ENCODE assay signal across 8 mouse cellular contexts in the genomic region with DNA sequence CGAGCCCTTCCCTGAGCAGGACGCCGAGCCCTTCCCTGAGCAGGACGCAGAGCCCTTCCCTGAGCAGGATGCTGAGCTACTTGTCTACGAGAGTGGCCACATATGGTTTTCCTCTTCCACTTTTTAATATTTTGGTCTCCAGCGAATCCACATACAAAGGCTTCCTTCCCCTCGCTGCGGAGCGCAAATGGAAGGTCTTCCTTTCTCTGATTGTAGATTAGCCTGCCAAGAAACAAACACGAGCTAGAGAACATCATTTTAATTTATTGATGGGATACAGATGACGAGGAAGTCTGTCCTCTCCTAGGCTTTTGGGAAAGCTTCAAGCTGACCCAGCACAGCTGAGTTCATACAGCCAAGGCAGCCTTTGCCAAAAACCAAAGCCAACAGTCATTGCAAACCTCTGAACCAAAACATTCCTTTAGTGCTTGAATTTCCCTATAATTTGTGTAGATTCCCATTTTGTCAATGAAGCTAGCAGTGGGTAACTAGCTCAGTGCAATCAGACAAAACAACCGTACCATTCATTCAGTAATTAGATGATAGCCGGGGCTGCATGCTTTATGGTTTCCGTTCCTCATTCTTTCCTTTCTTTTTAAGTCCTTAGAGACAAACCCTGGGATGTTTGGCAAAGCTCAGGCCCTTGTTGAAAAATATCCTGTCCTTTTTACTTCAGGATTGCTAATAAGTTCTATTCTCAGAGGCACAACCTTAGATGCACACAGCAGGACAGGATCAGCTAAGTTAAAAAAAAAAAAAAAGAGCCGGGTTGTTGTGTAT.
A peak's percentile ranks its signal among the peaks of the same experiment; 100 is the strongest.
DNase-seq lines count a peak whose midpoint lies in the region; ATAC-seq and TF ChIP-seq lines count a peak whose summit lies in the region.

No protein-coding gene starts in this region.

- no peak for TF ChIP-seq CTCF in thymus, adult 2 months (IDR thresholded peaks at IDR 0.05; ENCODE audit: borderline replicate concordance, control insufficient read depth, extremely low read depth, insufficient read depth, low read length, poor library complexity)

- no peak overlapping the region for H3K9ac ChIP-seq in neural tube, embryonic 12.5 days
- H3K9ac ChIP-seq in kidney, embryonic 16.5 days (replicated peaks; ENCODE audit: low read length): no peak overlapping the region
- H3K9ac ChIP-seq in liver, embryonic 11.5 days (ENCODE audit: low read depth, low read length): no peak overlapping the region

- TF ChIP-seq POLR2A in thymus, adult 2 months (IDR thresholded peaks at IDR 0.05; ENCODE audit: control insufficient read depth, extremely low read depth, insufficient read depth, low read length, poor library complexity): no peak

- peak overlapping the region; percentile 12; the same call in 1 of the 2 replicates for H3K4me2 ChIP-seq in neural tube, embryonic 12.5 days (replicated peaks)
- 0 out of 2 replicates have a peak overlapping the region, but pooled peaks have one; percentile 21 for H3K4me2 ChIP-seq in kidney, embryonic 16.5 days (replicated peaks; ENCODE audit: low read depth, low read length)
- H3K4me2 ChIP-seq in liver, embryonic 11.5 days: no peak overlapping the region

- H3K4me3 ChIP-seq in neural tube, embryonic 12.5 days: no peak overlapping the region
- H3K4me3 ChIP-seq in kidney, embryonic 16.5 days (ENCODE audit: low read length): no peak overlapping the region
- H3K4me3 ChIP-seq in thymus, adult 2 months (ENCODE audit: control insufficient read depth, insufficient read depth, low read length): no peak overlapping the region
- no peak overlapping the region for H3K4me3 ChIP-seq in liver, embryonic 11.5 days (ENCODE audit: low read depth, low read length)

- H3K36me3 ChIP-seq in neural tube, embryonic 12.5 days: no peaks in the 10 kb centered on the region
- no peaks in the 10 kb centered on the region for H3K36me3 ChIP-seq in kidney, embryonic 16.5 days (ENCODE audit: insufficient read depth, low read length)
- no peaks in the 10 kb centered on the region for H3K36me3 ChIP-seq in thymus, adult 2 months (ENCODE audit: control insufficient read depth, insufficient read depth, low read length)
- H3K36me3 ChIP-seq in liver, embryonic 11.5 days (ENCODE audit: control insufficient read depth, insufficient read depth, low read length): no peaks in the 10 kb centered on the region

- DNase-seq in neural tube, embryonic 10.5 days (ENCODE audit: extremely low spot score, low spot score): no peak
- peak; percentile 19 to 29 for DNase-seq in gastrocnemius, adult 8-10 months (ENCODE audit: low spot score in 2 of 2)
- peak; percentile 5 for DNase-seq in ovary, postnatal 14 days (ENCODE audit: low spot score)
- DNase-seq in spleen, postnatal 36 days (ENCODE audit: low spot score in 2 of 2): no peak
- no peak for DNase-seq in thymus, adult 2 months
- no peak for DNase-seq in liver, embryonic 11.5 days (ENCODE audit: low spot score)

- H3K4me1 ChIP-seq in neural tube, embryonic 12.5 days: peaks cover 7% of the 10 kb centered on the region; the same call in 1 of the 2 replicates
- H3K4me1 ChIP-seq in kidney, embryonic 16.5 days (ENCODE audit: insufficient read depth, low read length): peaks cover 7% of the 10 kb centered on the region; the same call in 1 of the 2 replicates
- H3K4me1 ChIP-seq in thymus, adult 2 months (replicated peaks; ENCODE audit: control insufficient read depth, insufficient read depth, low read length): no peaks in the 10 kb centered on the region
- no peaks in the 10 kb centered on the region for H3K4me1 ChIP-seq in liver, embryonic 11.5 days (replicated peaks; ENCODE audit: control insufficient read depth, insufficient read depth, low read length)

- no peaks in the 10 kb centered on the region for H3K27me3 ChIP-seq in neural tube, embryonic 12.5 days (replicated peaks)
- no peaks in the 10 kb centered on the region for H3K27me3 ChIP-seq in kidney, embryonic 16.5 days (ENCODE audit: insufficient read depth, low read length)
- no peaks in the 10 kb centered on the region for H3K27me3 ChIP-seq in thymus, adult 2 months (ENCODE audit: control insufficient read depth, insufficient read depth, low read length)
- H3K27me3 ChIP-seq in liver, embryonic 11.5 days (replicated peaks; ENCODE audit: control insufficient read depth, insufficient read depth, low read length): no peaks in the 10 kb centered on the region

- 52% methylated on average over 15 of the region's 15 CpGs for WGBS in neural tube, embryonic 12.5 days
- 42% methylated on average over 15 of the region's 15 CpGs for WGBS in kidney, embryonic 16.5 days
- 79% methylated on average over 15 of the region's 15 CpGs for WGBS in thymus, adult 2 months
- 78% methylated on average over 15 of the region's 15 CpGs for WGBS in liver, embryonic 11.5 days

- ATAC-seq in neural tube, embryonic 12.5 days (ENCODE audit: low FRiP score, low read depth): no peak
- ATAC-seq in kidney, embryonic 16.5 days (ENCODE audit: low FRiP score, low TSS enrichment): peak; percentile 95
- no peak for ATAC-seq in liver, embryonic 11.5 days (replicated peaks; ENCODE audit: low FRiP score)

- no peaks in the 10 kb centered on the region for H3K9me3 ChIP-seq in neural tube, embryonic 12.5 days
- no peaks in the 10 kb centered on the region for H3K9me3 ChIP-seq in kidney, embryonic 16.5 days (ENCODE audit: low read length)
- no peaks in the 10 kb centered on the region for H3K9me3 ChIP-seq in liver, embryonic 11.5 days (ENCODE audit: control insufficient read depth, low read length)

- H3K27ac ChIP-seq in neural tube, embryonic 12.5 days: no peak overlapping the region
- H3K27ac ChIP-seq in kidney, embryonic 16.5 days (ENCODE audit: low read length): peak overlapping the region; percentile 86
- H3K27ac ChIP-seq in thymus, adult 2 months (ENCODE audit: control insufficient read depth, insufficient read depth, low read length): no peak overlapping the region
- H3K27ac ChIP-seq in liver, embryonic 11.5 days (ENCODE audit: low read depth, low read length): no peak overlapping the region

Comparison
In these comparisons a context has a peak if more than half of its experiments do, and no peak if none do; other contexts are left out.
1. DNase-seq: peak in gastrocnemius, adult 8-10 months (2 of 2) and ovary, postnatal 14 days (single experiment); none in neural tube, embryonic 10.5 days (single experiment), spleen, postnatal 36 days (0 of 2), thymus, adult 2 months (single experiment) and liver, embryonic 11.5 days (single experiment).